Mouse (Mus musculus): ENCODE results near the gene Ago1. TPM values are rescaled to one million over a fixed set of nuclear protein-coding genes. Genes with fewer than 3 reads are reported as not detected.

Ago1 gene
- polyA plus RNA-seq, 1 experiment from 2014 or later: 5.8 TPM

- WGBS: 70% methylated on average over 5 of the region's 5 CpGs
These were observed 27.1 kb upstream of the Ago1 start for GRCm38 (mm10) chr4:126495453-126495852.

GRCm38 (mm10) chr4:126493416-126493815 is 25.0 kb upstream of the Ago1 start:
- 81% methylated on average over 4 of the region's 4 CpGs for WGBS
- no peaks in the 10 kb centered on the region for H3K27me3 ChIP-seq
- ATAC-seq (ENCODE audit: insufficient number of reproducible peaks, insufficient read depth, low FRiP score, low TSS enrichment, low read depth): no peak
- H3K4me3 ChIP-seq (replicated peaks): no peak overlapping the region
- H3K4me1 ChIP-seq (replicated peaks): no peaks in the 10 kb centered on the region
- peaks cover 18% of the 10 kb centered on the region; the same call in 1 of the 2 replicates for H3K36me3 ChIP-seq
- no peaks in the 10 kb centered on the region for H3K9me3 ChIP-seq
- no peak overlapping the region for H3K4me2 ChIP-seq
- no peak overlapping the region for H3K27ac ChIP-seq
- H3K9ac ChIP-seq (replicated peaks): no peak overlapping the region

More at GRCm38 (mm10) chr4:126495453-126495852, 27.1 kb upstream of the Ago1 start:
- no peak overlapping the region for H3K4me2 ChIP-seq
- ATAC-seq (ENCODE audit: insufficient number of reproducible peaks, insufficient read depth, low FRiP score, low TSS enrichment, low read depth): no peak
- H3K4me1 ChIP-seq (replicated peaks): no peaks in the 10 kb centered on the region
- no peak overlapping the region for H3K4me3 ChIP-seq (replicated peaks)
- no peaks in the 10 kb centered on the region for H3K9me3 ChIP-seq
- no peaks in the 10 kb centered on the region for H3K27me3 ChIP-seq
- no peak overlapping the region for H3K9ac ChIP-seq (replicated peaks)
- peaks cover 18% of the 10 kb centered on the region; the same call in 1 of the 2 replicates for H3K36me3 ChIP-seq
- no peak overlapping the region for H3K27ac ChIP-seq

DNA sequence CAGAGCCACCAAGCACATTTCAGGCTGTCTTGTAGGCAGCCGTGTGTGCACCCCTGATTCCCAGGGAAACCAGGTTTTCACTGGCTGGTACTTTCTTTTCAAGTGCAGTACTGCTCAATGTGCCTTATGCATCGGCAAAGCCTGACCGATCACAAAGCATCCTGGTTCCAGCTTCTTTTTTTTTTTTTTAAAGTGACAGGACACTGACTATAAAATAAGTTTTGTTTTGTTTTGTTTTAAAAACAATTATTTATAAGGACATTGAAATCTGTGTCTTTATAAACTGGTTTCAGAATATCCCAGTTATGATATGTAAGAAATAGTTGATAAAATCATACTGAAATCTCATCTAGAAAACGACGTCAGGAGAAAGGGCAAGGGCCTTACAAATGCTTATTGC is 23.6 kb upstream of the Ago1 start:
- WGBS: 74% methylated on average over 5 of the region's 5 CpGs
- H3K9ac ChIP-seq (replicated peaks): no peak overlapping the region
- no peak overlapping the region for H3K4me2 ChIP-seq
- no peak for ATAC-seq (ENCODE audit: insufficient number of reproducible peaks, insufficient read depth, low FRiP score, low TSS enrichment, low read depth)
- no peak overlapping the region for H3K4me3 ChIP-seq (replicated peaks)
- H3K36me3 ChIP-seq: peaks cover 18% of the 10 kb centered on the region; the same call in 1 of the 2 replicates
- no peaks in the 10 kb centered on the region for H3K4me1 ChIP-seq (replicated peaks)
- no peaks in the 10 kb centered on the region for H3K27me3 ChIP-seq
- no peak overlapping the region for H3K27ac ChIP-seq
- no peaks in the 10 kb centered on the region for H3K9me3 ChIP-seq

DNA sequence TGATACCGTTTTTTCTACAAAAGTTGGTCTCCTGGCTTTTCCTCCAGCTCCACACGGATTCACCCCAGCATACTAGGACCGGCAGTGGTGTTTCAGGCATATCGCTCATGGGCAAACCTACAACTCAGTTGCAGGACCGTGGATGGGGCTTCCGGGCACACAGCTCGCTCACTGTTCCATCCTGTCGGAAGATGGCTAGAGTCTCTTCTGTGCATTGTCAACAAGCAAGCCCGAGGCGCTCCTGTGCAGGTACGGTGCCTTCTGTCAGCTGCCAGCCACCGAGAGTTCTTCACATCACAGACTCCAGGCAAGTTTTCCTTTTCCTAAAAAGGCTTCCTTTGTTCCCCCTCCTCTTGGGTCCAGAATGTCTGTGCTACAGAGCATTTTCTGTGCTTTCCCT is 22.3 kb upstream of the Ago1 start:
- ATAC-seq (ENCODE audit: insufficient number of reproducible peaks, insufficient read depth, low FRiP score, low TSS enrichment, low read depth): no peak
- Histone ChIP-seq H3K4me3 (replicated peaks) (no peak overlapping the region), H3K4me2 (no peak overlapping the region), H3K27me3 (no peaks in the 10 kb centered on the region), H3K36me3 (peaks cover 16% of the 10 kb centered on the region; the same call in 1 of the 2 replicates), H3K4me1 (replicated peaks) (no peaks in the 10 kb centered on the region), H3K9ac (replicated peaks) (no peak overlapping the region), H3K9me3 (no peaks in the 10 kb centered on the region), H3K27ac (0 out of 2 replicates have a peak overlapping the region, but pooled peaks have one; percentile 12)
- 85% methylated on average over 12 of the region's 12 CpGs for WGBS

GRCm38 (mm10) chr4:126489811-126490210 is 21.4 kb upstream of the Ago1 start:
- Histone ChIP-seq H3K36me3 (peaks cover 16% of the 10 kb centered on the region; the same call in 1 of the 2 replicates), H3K4me2 (no peak overlapping the region), H3K27me3 (no peaks in the 10 kb centered on the region), H3K4me1 (replicated peaks) (no peaks in the 10 kb centered on the region), H3K4me3 (replicated peaks) (no peak overlapping the region), H3K27ac (no peak overlapping the region), H3K9ac (replicated peaks) (no peak overlapping the region), H3K9me3 (no peaks in the 10 kb centered on the region)
- 87% methylated on average over 5 of the region's 5 CpGs for WGBS
- ATAC-seq (ENCODE audit: insufficient number of reproducible peaks, insufficient read depth, low FRiP score, low TSS enrichment, low read depth): no peak

DNA sequence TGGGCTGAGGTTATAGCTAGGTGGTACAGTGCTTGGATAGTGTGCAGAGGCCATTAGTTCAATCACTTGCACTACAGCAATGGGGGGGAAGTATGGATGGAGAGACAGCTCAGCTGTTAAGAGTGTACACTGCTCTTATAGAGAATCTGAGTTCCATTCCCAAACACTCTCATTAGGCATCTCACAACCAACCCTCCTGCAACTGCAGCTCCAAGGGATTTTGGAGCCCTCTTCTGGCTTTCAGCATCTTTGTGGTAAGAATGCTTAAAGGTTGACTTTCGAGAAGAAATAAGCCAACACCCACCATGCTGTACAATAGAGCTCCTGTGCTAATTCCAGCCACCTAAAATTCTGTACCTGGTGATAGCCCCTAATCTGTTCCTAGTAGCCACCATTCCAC is 17.8 kb upstream of the Ago1 start:
- Histone ChIP-seq H3K36me3 (0 out of 2 replicates have a peak, but pooled peaks cover 5% of the 10 kb centered on the region), H3K9me3 (no peaks in the 10 kb centered on the region), H3K4me1 (replicated peaks) (no peaks in the 10 kb centered on the region), H3K4me2 (no peak overlapping the region), H3K27ac (no peak overlapping the region), H3K27me3 (no peaks in the 10 kb centered on the region), H3K9ac (replicated peaks) (no peak overlapping the region), H3K4me3 (replicated peaks) (no peak overlapping the region)
- ATAC-seq (ENCODE audit: insufficient number of reproducible peaks, insufficient read depth, low FRiP score, low TSS enrichment, low read depth): no peak
- WGBS: 77% methylated on average over 1 of the region's 1 CpGs

- no peak overlapping the region for H3K27ac ChIP-seq
- WGBS: 88% methylated on average over 2 of the region's 2 CpGs
- no peak overlapping the region for H3K4me3 ChIP-seq (replicated peaks)
- H3K27me3 ChIP-seq: no peaks in the 10 kb centered on the region
- H3K9ac ChIP-seq (replicated peaks): no peak overlapping the region
- H3K9me3 ChIP-seq: no peaks in the 10 kb centered on the region
- no peaks in the 10 kb centered on the region for H3K36me3 ChIP-seq
- no peak for ATAC-seq (ENCODE audit: insufficient number of reproducible peaks, insufficient read depth, low FRiP score, low TSS enrichment, low read depth)
- no peak overlapping the region for H3K4me2 ChIP-seq
- no peaks in the 10 kb centered on the region for H3K4me1 ChIP-seq (replicated peaks)
These were observed 16.7 kb upstream of the Ago1 start for GRCm38 (mm10) chr4:126485065-126485464.

- Histone ChIP-seq H3K27ac (no peak overlapping the region), H3K27me3 (no peaks in the 10 kb centered on the region), H3K4me1 (replicated peaks) (no peaks in the 10 kb centered on the region), H3K36me3 (no peaks in the 10 kb centered on the region), H3K9ac (replicated peaks) (no peak overlapping the region), H3K4me2 (no peak overlapping the region), H3K9me3 (no peaks in the 10 kb centered on the region), H3K4me3 (replicated peaks) (no peak overlapping the region)
- no peak for ATAC-seq (ENCODE audit: insufficient number of reproducible peaks, insufficient read depth, low FRiP score, low TSS enrichment, low read depth)
- 84% methylated on average over 3 of the region's 3 CpGs for WGBS
These were observed 15.5 kb upstream of the Ago1 start for GRCm38 (mm10) chr4:126483874-126484273.

DNA sequence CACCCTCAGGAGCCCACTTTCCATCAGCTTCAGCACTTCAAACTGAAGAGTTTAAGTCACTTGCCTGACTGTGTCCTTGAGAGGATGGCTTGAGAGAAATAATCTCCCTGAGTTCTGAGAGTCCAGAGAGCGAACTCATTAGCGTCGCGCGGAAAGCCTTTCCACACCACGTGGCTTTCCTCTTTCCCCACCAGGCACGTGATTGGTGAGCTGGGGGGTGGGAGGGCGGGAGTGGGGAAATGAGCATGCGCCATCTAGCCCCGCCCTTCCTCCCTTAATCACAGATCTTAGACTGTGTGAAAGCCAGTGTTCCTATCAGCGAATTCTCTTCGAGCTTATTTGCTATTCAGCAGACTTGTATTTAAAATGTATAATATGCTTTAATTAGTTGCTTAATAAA is 14.6 kb upstream of the Ago1 start:
- Histone ChIP-seq H3K9me3 (no peaks in the 10 kb centered on the region), H3K36me3 (no peaks in the 10 kb centered on the region), H3K27ac (no peak overlapping the region), H3K4me1 (replicated peaks) (no peaks in the 10 kb centered on the region), H3K27me3 (no peaks in the 10 kb centered on the region), H3K4me2 (no peak overlapping the region), H3K9ac (replicated peaks) (no peak overlapping the region), H3K4me3 (replicated peaks) (no peak overlapping the region)
- no peak for ATAC-seq (ENCODE audit: insufficient number of reproducible peaks, insufficient read depth, low FRiP score, low TSS enrichment, low read depth)
- WGBS: 79% methylated on average over 12 of the region's 12 CpGs

DNA sequence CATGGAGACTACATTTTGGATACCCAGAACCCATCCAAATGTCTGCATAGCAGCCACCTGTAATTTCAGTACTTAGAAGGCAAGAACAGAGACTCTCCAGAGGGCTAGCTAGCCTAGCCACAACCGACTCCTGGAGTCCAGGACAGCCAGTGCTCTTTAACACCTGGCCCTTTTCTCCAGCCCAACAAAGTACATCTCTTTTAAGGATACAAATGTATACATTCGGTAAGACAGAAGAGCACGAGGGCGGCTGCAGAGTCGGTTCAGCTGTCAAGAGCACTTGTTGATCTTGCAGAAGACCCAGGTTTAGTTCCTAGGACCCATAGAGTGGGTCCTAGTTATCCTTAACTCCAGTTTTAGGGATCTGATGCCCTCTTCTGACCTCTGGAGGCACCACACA is 13.1 kb upstream of the Ago1 start:
- WGBS: 90% methylated on average over 5 of the region's 5 CpGs
- H3K4me2 ChIP-seq: no peak overlapping the region
- H3K27me3 ChIP-seq: no peaks in the 10 kb centered on the region
- H3K4me1 ChIP-seq (replicated peaks): no peaks in the 10 kb centered on the region
- H3K27ac ChIP-seq: no peak overlapping the region
- ATAC-seq (ENCODE audit: insufficient number of reproducible peaks, insufficient read depth, low FRiP score, low TSS enrichment, low read depth): no peak
- no peak overlapping the region for H3K9ac ChIP-seq (replicated peaks)
- H3K4me3 ChIP-seq (replicated peaks): no peak overlapping the region
- no peaks in the 10 kb centered on the region for H3K9me3 ChIP-seq
- H3K36me3 ChIP-seq: no peaks in the 10 kb centered on the region

DNA sequence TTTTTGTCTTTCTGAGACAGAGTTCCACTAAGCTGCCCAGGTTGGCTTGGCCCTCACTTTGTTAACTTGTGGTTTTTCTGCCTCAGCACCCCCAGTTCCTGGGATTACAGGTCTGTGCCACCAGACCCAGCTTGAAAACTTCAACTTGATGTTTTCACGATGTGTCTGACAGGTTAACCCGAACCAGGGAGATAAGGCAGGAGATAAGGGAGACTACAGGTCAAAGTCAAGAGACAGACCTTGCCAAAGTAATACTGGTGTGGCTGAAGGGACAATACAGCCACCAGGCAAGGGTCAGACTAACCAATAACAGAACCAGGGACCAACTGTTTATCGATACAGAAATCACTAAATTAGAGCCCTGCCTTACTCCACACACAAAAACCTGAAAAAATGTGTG is 11.9 kb upstream of the Ago1 start:
- Histone ChIP-seq H3K4me1 (replicated peaks) (no peaks in the 10 kb centered on the region), H3K27me3 (no peaks in the 10 kb centered on the region), H3K4me3 (replicated peaks) (no peak overlapping the region), H3K27ac (no peak overlapping the region), H3K4me2 (no peak overlapping the region), H3K36me3 (no peaks in the 10 kb centered on the region), H3K9me3 (no peaks in the 10 kb centered on the region), H3K9ac (replicated peaks) (no peak overlapping the region)
- 46% methylated on average over 3 of the region's 3 CpGs for WGBS
- no peak for ATAC-seq (ENCODE audit: insufficient number of reproducible peaks, insufficient read depth, low FRiP score, low TSS enrichment, low read depth)

DNA sequence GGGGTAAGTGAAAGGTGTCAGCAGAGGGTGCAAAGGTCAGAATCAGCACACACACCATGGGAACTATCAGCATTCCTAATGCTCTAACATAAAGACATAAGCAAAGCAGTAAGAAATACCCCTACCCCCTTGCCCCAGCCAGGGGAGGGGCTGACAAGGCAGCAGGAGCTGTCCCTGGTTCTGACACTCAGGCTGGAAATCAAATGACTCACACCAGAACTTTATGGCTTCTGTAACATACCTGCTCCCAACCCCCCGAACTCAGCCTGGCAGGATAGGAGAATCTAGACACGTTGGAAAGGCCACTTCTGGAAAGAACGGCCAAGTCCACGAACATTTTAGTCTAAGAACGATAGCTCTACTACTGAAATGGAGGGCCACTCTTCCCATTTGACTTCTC is 4.6 kb upstream of the Ago1 start:
- H3K27ac ChIP-seq: no peak overlapping the region
- H3K9ac ChIP-seq (replicated peaks): no peak overlapping the region
- 48% methylated on average over 5 of the region's 5 CpGs for WGBS
- no peaks in the 10 kb centered on the region for H3K36me3 ChIP-seq
- H3K27me3 ChIP-seq: no peaks in the 10 kb centered on the region
- no peak overlapping the region for H3K4me2 ChIP-seq
- no peaks in the 10 kb centered on the region for H3K9me3 ChIP-seq
- no peak for ATAC-seq (ENCODE audit: insufficient number of reproducible peaks, insufficient read depth, low FRiP score, low TSS enrichment, low read depth)
- H3K4me1 ChIP-seq (replicated peaks): 0 out of 2 replicates have a peak, but pooled peaks cover 4% of the 10 kb centered on the region
- no peak overlapping the region for H3K4me3 ChIP-seq (replicated peaks)

Data from limb, embryonic 12.5 days (tissue).